Mouse (Mus musculus) liver, embryonic 14.5 days (tissue): ENCODE results near the gene Ino80. TPM values are rescaled to one million over a fixed set of nuclear protein-coding genes. Genes with fewer than 3 reads are reported as not detected.

Experiments
- ATAC-seq: fragments of 200-750 bp; cut with Nextera tagmentation; 2 replicates; pipeline ENCODE4 v1.8.0; 2017; ENCODE audit warnings: moderate number of reproducible peaks, mild to moderate bottlenecking, moderate library complexity; ENCODE audit not compliant: insufficient read depth
- DNase-seq, 3 experiments: peaks; one replicate each; pipeline ENCODE4 v3.0.0-alpha.2; 2012 to 2013; ENCODE audit warnings: low read depth in 3 of 3, low spot score in 3 of 3
- H3K27ac ChIP-seq: fragments of 300-500 bp; sonication (generic); 2 replicates; pipeline ENCODE4 v1.5.1; 2014; ENCODE audit warnings: moderate library complexity, mild to moderate bottlenecking, control low read depth, inconsistent platforms
- H3K27me3 ChIP-seq: fragments of 300-500 bp; sonication (generic); 2 replicates; pipeline ENCODE4 v1.6.1; 2014; ENCODE audit warnings: mild to moderate bottlenecking, low read length, moderate library complexity; ENCODE audit not compliant: control insufficient read depth, insufficient read depth
- H3K36me3 ChIP-seq: fragments of 300-500 bp; sonication (generic); replicated peaks from 2 replicates; pipeline ENCODE4 v1.6.1; 2014; ENCODE audit warnings: low read depth; ENCODE audit not compliant: control insufficient read depth, insufficient read depth
- H3K4me1 ChIP-seq, 2 experiments: fragments of 200-500 bp in 1 of 2; fragments of 300-500 bp in 1 of 2; sonication (generic) in 1 of 2; replicated peaks; 2 replicates each; pipeline ENCODE4 v1.6.1; 2012 to 2014; ENCODE audit warnings: antibody characterized with exemption in 1 of 2, inconsistent platforms in 1 of 2, low read length in 1 of 2; ENCODE audit not compliant: control insufficient read depth in 2 of 2, insufficient read depth in 2 of 2
- H3K4me2 ChIP-seq: fragments of 300-500 bp; sonication (generic); 2 replicates; pipeline ENCODE4 v1.6.1; 2014; ENCODE audit warnings: low read depth, mild to moderate bottlenecking, control low read depth, moderate library complexity
- H3K4me3 ChIP-seq, 2 experiments: fragments of 200-500 bp in 1 of 2; fragments of 300-500 bp in 1 of 2; sonication (generic) in 1 of 2; 2 replicates each; pipeline ENCODE4 v1.5.1; 2012 to 2014; ENCODE audit warnings: low read depth in 2 of 2, low read length in 2 of 2, mild to moderate bottlenecking in 2 of 2, control low read depth in 1 of 2, inconsistent platforms in 1 of 2, moderate library complexity in 1 of 2; ENCODE audit not compliant: insufficient read depth in 1 of 2
- H3K9ac ChIP-seq: fragments of 300-500 bp; sonication (generic); replicated peaks from 2 replicates; pipeline ENCODE4 v1.6.1; 2014; ENCODE audit warnings: mild to moderate bottlenecking, control low read depth, moderate library complexity
- H3K9me3 ChIP-seq: fragments of 300-500 bp; sonication (generic); 2 replicates; pipeline ENCODE4 v1.6.1; 2016; ENCODE audit warnings: low read length, mixed read lengths; ENCODE audit not compliant: control insufficient read depth
- CTCF ChIP-seq: IDR thresholded peaks from 2 replicates; pipeline ENCODE4 v1.5.1; 2016; ENCODE audit warnings: antibody characterized with exemption, low read depth, control low read depth
- EP300 ChIP-seq: IDR thresholded peaks from 2 replicates; pipeline ENCODE4 v1.6.1; 2016; ENCODE audit warnings: antibody characterized with exemption, low read depth
- WGBS: fragments of 180-500 bp; shearing (Covaris S2); extraction: QIAGEN DNeasy Blood & Tissue Kit; methylation state at CpG from one replicate; pipeline ENCODE4 v1.1.7; 2014; ENCODE audit not compliant: insufficient replicate concordance; 5-methylcytosine and 5-hydroxymethylcytosine counted together
- polyA plus RNA-seq, 2 experiments: library from polyadenylated mRNA; depleted of rRNA in 1 of 2; stranded (reverse) in 1 of 2; unstranded in 1 of 2; fragments of >200 nt; fragmentation: Nextera tagmentation in 1 of 2; extraction: Ambion mirVana in 1 of 2; gene quantifications; 2 replicates each; pipeline versions ENCODE4 v1.2.1 to v1.2.3; 2012 to 2014

The Ino80 gene
- polyA plus RNA-seq, 2 experiments: 1.8 to 4.4 TPM

- WGBS: 1% methylated on average over 32 of the region's 32 CpGs
- Histone ChIP-seq H3K4me3 (peak overlapping the region in 1 of 2 experiments; percentile 47; a peak in 2 of 4 replicates), H3K9me3 (no peaks in the 10 kb centered on the region), H3K27me3 (peaks cover 81% of the 10 kb centered on the region), H3K27ac (no peak overlapping the region), H3K4me1 (peaks cover 21 to 25% of the 10 kb centered on the region in 2 experiments), H3K9ac (no peak overlapping the region), H3K4me2 (peak overlapping the region; percentile 58), H3K36me3 (no peaks in the 10 kb centered on the region)
- TF ChIP-seq CTCF (no peak), EP300 (no peak)
- DNase-seq (no peak), ATAC-seq (no peak)
Measured at GRCm38 (mm10) chr2:119324576-119325318, 152.7 kb downstream of the Ino80 start.

- H3K9ac ChIP-seq: no peak overlapping the region
- H3K9me3 ChIP-seq: no peaks in the 10 kb centered on the region
- no peak overlapping the region for H3K27ac ChIP-seq
- H3K27me3 ChIP-seq: peaks cover 79% of the 10 kb centered on the region
- DNase-seq (no peak), ATAC-seq (no peak)
- peak overlapping the region; percentile 58 for H3K4me2 ChIP-seq
- H3K4me3 ChIP-seq: peak overlapping the region in 1 of 2 experiments; percentile 14; a peak in 1 of 4 replicates
- TF ChIP-seq EP300 (no peak), CTCF (no peak)
- H3K4me1 ChIP-seq: peaks cover 21 to 22% of the 10 kb centered on the region in 2 experiments
- no peaks in the 10 kb centered on the region for H3K36me3 ChIP-seq
- WGBS: 8% methylated on average over 31 of the region's 32 CpGs
Measured at GRCm38 (mm10) chr2:119323866-119324575, 153.5 kb downstream of the Ino80 start.

Other genes with a start within 250 kb of the Ino80 start
- gene Ppp1r14d, start 247.8 kb downstream of the Ino80 start, polyA plus RNA-seq (2012; rRNA removed): not detected in 2 replicates
- not detected in 2 replicates for gene Ppp1r14d, start 247.8 kb downstream of the Ino80 start, polyA plus RNA-seq (2014; fragmentation: Nextera tagmentation; extraction: Ambion mirVana)
- 0.11 and 0.27 TPM in 2 replicates for gene Spint1, start 240.3 kb downstream of the Ino80 start, polyA plus RNA-seq (2012; rRNA removed)
- gene Spint1, start 240.3 kb downstream of the Ino80 start, polyA plus RNA-seq (2014; fragmentation: Nextera tagmentation; extraction: Ambion mirVana): 0.11 and 0.13 TPM in 2 replicates
- gene Rhov, start 206.4 kb downstream of the Ino80 start, polyA plus RNA-seq (2012; rRNA removed): 0.02 TPM in 1 of 2 replicates, not detected in the other
- gene Rhov, start 206.4 kb downstream of the Ino80 start, polyA plus RNA-seq (2014; fragmentation: Nextera tagmentation; extraction: Ambion mirVana): not detected in 2 replicates
- gene Vps18, start 188.9 kb downstream of the Ino80 start, polyA plus RNA-seq (2012; rRNA removed): 3.2 and 3.4 TPM in 2 replicates
- 3.2 and 3.5 TPM in 2 replicates for gene Vps18, start 188.9 kb downstream of the Ino80 start, polyA plus RNA-seq (2014; fragmentation: Nextera tagmentation; extraction: Ambion mirVana)
- gene Dll4, start 151.9 kb downstream of the Ino80 start, polyA plus RNA-seq (2012; rRNA removed): 1.3 and 1.4 TPM in 2 replicates
- 0.83 and 0.86 TPM in 2 replicates for gene Dll4, start 151.9 kb downstream of the Ino80 start, polyA plus RNA-seq (2014; fragmentation: Nextera tagmentation; extraction: Ambion mirVana)
- 0.56 and 1.2 TPM in 2 replicates for gene Chac1, start 126.5 kb downstream of the Ino80 start, polyA plus RNA-seq (2012; rRNA removed)
- 0.29 and 1.7 TPM in 2 replicates for gene Chac1, start 126.5 kb downstream of the Ino80 start, polyA plus RNA-seq (2014; fragmentation: Nextera tagmentation; extraction: Ambion mirVana)
- gene Exd1, start 69.9 kb upstream of the Ino80 start, polyA plus RNA-seq (2012; rRNA removed): 0.11 and 0.12 TPM in 2 replicates
- 0.14 and 0.15 TPM in 2 replicates for gene Exd1, start 69.9 kb upstream of the Ino80 start, polyA plus RNA-seq (2014; fragmentation: Nextera tagmentation; extraction: Ambion mirVana)
- gene Chp1, start 70.0 kb upstream of the Ino80 start, polyA plus RNA-seq (2012; rRNA removed): 28.1 and 31.3 TPM in 2 replicates
- 47.5 and 49.3 TPM in 2 replicates for gene Chp1, start 70.0 kb upstream of the Ino80 start, polyA plus RNA-seq (2014; fragmentation: Nextera tagmentation; extraction: Ambion mirVana)
- 24.3 and 45.1 TPM in 2 replicates for gene Nusap1, start 140.6 kb upstream of the Ino80 start, polyA plus RNA-seq (2012; rRNA removed)
- 88.3 and 88.4 TPM in 2 replicates for gene Nusap1, start 140.6 kb upstream of the Ino80 start, polyA plus RNA-seq (2014; fragmentation: Nextera tagmentation; extraction: Ambion mirVana)
- 22.6 and 23.9 TPM in 2 replicates for gene Oip5, start 140.8 kb upstream of the Ino80 start, polyA plus RNA-seq (2012; rRNA removed)
- gene Oip5, start 140.8 kb upstream of the Ino80 start, polyA plus RNA-seq (2014; fragmentation: Nextera tagmentation; extraction: Ambion mirVana): 30.1 and 37.8 TPM in 2 replicates
- gene Ndufaf1, start 185.1 kb upstream of the Ino80 start, polyA plus RNA-seq (2012; rRNA removed): 7.1 and 11.7 TPM in 2 replicates
- 28.5 and 30.2 TPM in 2 replicates for gene Ndufaf1, start 185.1 kb upstream of the Ino80 start, polyA plus RNA-seq (2014; fragmentation: Nextera tagmentation; extraction: Ambion mirVana)
- 6.1 and 7.9 TPM in 2 replicates for gene Rtf1, start 197.4 kb upstream of the Ino80 start, polyA plus RNA-seq (2012; rRNA removed)
- 6.6 and 9.0 TPM in 2 replicates for gene Rtf1, start 197.4 kb upstream of the Ino80 start, polyA plus RNA-seq (2014; fragmentation: Nextera tagmentation; extraction: Ambion mirVana)